Mouse (Mus musculus) olfactory bulb, adult 2 months (tissue): ENCODE data around the gene Rab3a. TPM values are rescaled to one million over a fixed set of nuclear protein-coding genes. Genes with fewer than 3 reads are reported as not detected.

Experiments
- H3K27ac ChIP-seq: fragments of 200-500 bp; 2 replicates; pipeline ENCODE4 v1.5.1; 2012; ENCODE audit warnings: low read depth, low read length; ENCODE audit not compliant: insufficient read depth
- H3K4me1 ChIP-seq: fragments of 200-500 bp; 2 replicates; pipeline ENCODE4 v1.6.1; 2012; ENCODE audit warnings: low read length; ENCODE audit not compliant: control insufficient read depth, insufficient read depth
- H3K4me3 ChIP-seq: fragments of 200-500 bp; 2 replicates; pipeline ENCODE4 v1.5.1; 2012; ENCODE audit warnings: mild to moderate bottlenecking, low read depth, low read length, moderate library complexity; ENCODE audit not compliant: insufficient read depth
- CTCF ChIP-seq: fragments of 200-500 bp; IDR thresholded peaks from 2 replicates; pipeline ENCODE4 v1.5.1; 2012; ENCODE audit warnings: low read depth, mild to moderate bottlenecking, low read length, moderate library complexity; ENCODE audit not compliant: insufficient read depth
- POLR2A ChIP-seq: fragments of 200-500 bp; IDR thresholded peaks from 2 replicates; pipeline ENCODE4 v1.6.1; 2012; ENCODE audit warnings: mild to moderate bottlenecking, low read depth, low read length, moderate library complexity; ENCODE audit not compliant: insufficient read depth
- WGBS: fragments of 180-500 bp; shearing (Covaris S2); methylation state at CpG from one replicate; pipeline ENCODE4 v1.1.7; 2018; 5-methylcytosine and 5-hydroxymethylcytosine counted together
- polyA plus RNA-seq: library from polyadenylated mRNA; stranded (reverse); fragments of >200 nt; gene quantifications from 2 replicates; pipeline ENCODE4 v1.2.4, GENCODE M21; 2012; ENCODE audit warnings: low replicate concordance; ENCODE audit not compliant: missing spikeins, insufficient read depth, insufficient read length

The Rab3a gene
- polyA plus RNA-seq, 1 experiment: 581 TPM

DNA sequence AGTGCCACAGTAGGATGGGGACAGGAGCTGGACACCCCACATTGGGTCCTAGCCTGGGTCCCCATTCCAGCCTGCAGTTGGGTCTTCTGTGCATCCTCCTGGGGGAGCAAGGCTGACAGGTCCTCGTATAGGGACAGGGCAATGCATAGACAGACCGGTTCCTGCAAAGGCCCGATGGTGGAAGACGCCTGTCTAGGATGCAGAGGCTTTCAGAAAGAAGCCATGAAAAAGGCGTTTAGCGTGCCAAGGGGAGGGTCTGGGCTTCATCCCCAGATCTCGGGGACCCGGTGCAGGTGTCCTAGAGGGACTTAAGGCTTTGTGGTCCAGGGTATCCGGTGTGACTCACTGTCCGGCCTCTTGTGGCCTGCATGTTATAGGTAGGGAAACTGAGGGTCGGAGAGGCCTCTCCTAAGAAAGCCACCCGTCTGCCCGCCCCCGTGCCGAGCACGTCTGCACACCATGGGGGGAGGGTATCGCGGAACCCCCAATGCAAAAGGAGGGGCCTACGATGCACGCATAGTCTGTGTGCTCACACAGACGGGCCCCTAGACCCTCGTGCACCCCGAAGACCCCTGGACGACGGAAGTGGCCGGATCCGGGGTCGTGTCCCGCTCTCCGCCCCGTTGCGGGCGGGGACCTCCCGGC lies 21.5 kb downstream of the Rab3a start:
- under 1% methylated on average over 34 of the region's 34 CpGs for WGBS
- Histone ChIP-seq H3K4me1 (peaks cover 51% of the 10 kb centered on the region), H3K27ac (peak overlapping the region; percentile 71), H3K4me3 (peak overlapping the region; percentile 78)
- TF ChIP-seq CTCF (no peak), POLR2A (no peak)

DNA sequence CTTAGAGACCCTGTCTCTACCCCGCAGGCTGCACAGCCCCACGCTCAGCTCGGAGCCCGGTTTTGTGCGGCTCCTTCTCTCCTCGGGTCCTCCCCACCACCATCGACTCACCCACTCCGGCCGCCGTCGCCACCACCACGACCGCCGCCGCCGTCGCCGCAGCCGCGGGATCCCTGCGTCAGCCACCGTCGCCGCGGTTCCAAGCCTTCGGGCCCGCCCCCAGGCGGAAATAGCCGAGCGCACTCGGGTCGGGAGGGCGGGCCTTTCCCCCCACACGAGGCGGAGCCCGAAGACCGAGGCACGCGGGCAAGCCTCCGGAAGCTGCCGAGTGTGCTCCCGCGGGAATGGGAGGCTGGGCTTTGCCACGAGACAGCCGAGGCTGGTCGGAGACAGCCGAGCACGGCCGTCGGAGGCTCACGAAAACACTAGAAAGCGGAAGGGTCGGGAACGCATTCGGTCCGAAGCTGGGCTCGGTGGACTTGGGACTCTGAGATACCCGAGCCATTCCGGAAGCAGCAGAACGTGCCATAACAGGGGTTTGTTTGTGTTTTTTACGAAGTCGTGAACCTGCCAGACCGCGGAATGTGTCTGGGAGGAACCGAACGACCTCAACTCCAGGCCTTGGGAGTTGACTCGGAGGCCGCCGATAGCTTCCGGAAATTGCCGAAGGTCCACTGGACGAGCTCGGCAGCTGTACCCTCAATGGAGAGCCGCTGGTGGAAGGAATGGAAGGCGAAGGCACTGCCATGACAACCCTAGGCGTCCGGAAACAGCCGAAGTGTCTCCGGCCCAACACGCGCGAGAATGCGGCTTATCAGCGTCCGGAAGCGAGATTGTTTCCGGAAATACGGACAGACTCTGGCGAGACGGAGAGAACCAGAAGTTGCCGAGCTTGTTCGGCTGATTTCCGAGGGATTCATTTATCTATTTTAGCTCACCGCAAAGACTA lies 22.3 kb downstream of the Rab3a start, which contains the start of gene Pik3r2:
TSS of gene Pik3r2 (minus strand) at position 218 of the 949 bp plus-strand sequence.
- peaks cover 52% of the 10 kb centered on the region for H3K4me1 ChIP-seq
- peak within 1 kb of the TSS; percentile 99 for H3K27ac ChIP-seq
- TF ChIP-seq POLR2A (peak; percentile 95), CTCF (no peak)
- WGBS: under 1% methylated on average over 94 of the region's 94 CpGs
- H3K4me3 ChIP-seq: peak within 1 kb of the TSS; percentile 78

DNA sequence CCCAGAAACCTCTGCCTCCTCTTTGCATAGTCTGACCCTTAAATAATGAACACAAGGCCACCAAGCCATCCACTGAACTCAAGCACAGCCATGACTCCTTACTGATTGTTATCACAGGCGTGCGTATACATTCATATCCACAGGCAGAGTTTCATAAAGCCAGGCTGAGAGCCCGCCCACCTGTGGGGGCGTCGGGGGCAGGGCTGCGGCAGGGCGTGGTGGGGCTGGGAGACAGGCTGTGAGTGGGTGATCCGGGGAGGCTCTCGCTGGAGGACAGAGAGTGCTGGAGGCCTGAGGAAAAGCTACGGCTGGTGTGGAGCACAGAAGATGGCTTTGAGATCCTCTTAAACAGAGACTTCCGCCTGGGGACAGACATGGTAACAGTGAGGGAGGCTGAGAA lies 25.6 kb downstream of the Rab3a start:
- no peak overlapping the region for H3K4me3 ChIP-seq
- TF ChIP-seq POLR2A: no peak
- no peak for TF ChIP-seq CTCF
- H3K4me1 ChIP-seq: peaks cover 21% of the 10 kb centered on the region
- H3K27ac ChIP-seq: no peak overlapping the region
- 65% methylated on average over 11 of the region's 11 CpGs for WGBS

DNA sequence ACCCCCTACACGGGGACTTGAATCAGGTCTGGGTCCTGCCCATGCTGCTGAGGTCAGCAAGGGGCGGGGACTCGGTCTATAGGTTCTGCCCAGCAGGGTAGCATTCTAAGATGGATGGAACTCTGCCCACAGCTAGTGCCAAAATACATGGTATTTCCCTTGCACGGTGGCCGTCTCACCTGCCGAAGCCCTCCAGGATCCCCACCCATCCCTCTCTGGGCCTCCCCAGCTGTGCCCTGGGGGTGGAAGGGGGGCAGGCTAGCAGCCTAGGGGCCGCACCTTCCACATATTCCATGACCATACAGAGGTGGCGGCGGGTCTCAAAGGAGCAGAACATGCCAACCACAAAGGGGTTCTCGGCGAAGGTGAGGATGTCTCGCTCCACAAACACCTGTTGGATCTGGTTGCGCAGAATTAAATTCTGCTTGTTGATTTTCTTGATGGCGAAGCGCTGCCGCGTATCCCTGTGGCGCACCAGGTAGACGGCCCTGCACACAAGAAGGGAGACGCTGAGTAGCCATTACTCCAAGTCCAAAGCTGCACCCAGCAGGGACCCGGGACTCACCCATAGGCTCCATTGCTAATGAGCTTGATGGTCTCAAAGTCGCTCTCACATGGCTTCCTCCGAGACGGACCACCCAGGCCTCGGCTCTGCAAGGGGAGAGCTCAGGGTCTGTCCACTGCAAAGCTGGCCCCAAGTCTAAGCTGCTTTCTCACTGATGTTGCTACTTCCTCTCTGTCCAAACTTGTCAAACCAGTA lies 32.0 kb downstream of the Rab3a start:
- no peak overlapping the region for H3K27ac ChIP-seq
- TF ChIP-seq CTCF (no peak), POLR2A (no peak)
- H3K4me3 ChIP-seq: no peak overlapping the region
- peaks cover 20% of the 10 kb centered on the region for H3K4me1 ChIP-seq
- WGBS: 88% methylated on average over 25 of the region's 25 CpGs

DNA sequence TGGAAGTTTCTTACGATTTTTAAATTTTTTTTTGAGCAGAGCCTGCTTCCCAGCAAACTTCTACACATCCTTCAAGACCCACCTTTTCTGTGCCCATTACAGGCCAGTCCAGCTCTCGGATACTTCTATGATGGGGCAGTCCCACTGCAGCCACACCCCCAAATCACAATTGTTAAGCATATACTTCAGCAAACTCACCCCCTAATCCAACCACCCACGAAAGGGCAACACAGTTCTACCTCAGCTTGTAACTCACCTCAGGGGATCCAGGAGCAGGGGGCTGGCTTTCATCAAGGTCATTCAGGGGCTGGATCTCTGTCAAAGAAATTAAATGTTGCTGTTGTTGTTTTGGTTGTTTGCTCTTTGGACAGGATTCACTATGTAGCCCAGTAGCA lies 32.6 kb downstream of the Rab3a start:
- H3K4me1 ChIP-seq: peaks cover 23% of the 10 kb centered on the region
- no peak for TF ChIP-seq CTCF
- no peak for TF ChIP-seq POLR2A
- WGBS: 90% methylated on average over 3 of the region's 3 CpGs
- H3K4me3 ChIP-seq: no peak overlapping the region
- H3K27ac ChIP-seq: no peak overlapping the region

DNA sequence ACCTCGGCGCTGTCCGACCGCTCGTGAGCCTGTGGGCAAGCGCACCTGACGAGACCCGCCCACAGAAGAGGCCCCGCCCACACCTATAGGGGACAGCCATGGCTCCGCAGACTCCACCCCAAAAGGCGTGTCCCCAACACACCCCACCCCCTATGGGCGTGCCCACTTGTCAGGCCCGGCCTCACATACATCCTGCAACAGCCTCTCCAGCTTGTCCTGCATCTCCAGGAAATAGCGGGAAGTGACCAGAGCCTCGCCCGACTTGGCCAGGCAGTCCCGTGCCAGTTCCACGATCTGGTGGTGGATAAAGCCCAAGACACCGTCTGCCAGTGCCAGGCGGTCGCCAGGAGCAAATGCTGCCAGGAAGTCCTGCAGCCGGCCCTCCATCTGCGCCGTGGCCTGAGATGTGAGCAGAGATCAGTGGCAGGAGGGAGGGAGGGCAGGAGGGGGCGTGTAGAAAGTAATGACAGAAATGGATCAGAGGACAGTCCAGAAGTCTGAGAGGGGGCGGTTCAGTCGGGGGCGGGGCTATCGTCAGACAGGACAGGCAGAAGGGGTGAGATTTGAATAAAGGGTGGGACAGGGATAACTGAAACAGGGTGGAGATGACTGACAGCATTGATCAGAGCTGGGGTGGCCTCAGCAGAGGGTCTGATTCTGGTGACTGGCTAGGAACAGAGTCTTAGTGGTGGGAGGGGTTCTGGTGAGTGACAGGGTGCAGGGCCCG lies 33.6 kb downstream of the Rab3a start:
- 46% methylated on average over 30 of the region's 30 CpGs for WGBS
- TF ChIP-seq CTCF (no peak), POLR2A (no peak)

DNA sequence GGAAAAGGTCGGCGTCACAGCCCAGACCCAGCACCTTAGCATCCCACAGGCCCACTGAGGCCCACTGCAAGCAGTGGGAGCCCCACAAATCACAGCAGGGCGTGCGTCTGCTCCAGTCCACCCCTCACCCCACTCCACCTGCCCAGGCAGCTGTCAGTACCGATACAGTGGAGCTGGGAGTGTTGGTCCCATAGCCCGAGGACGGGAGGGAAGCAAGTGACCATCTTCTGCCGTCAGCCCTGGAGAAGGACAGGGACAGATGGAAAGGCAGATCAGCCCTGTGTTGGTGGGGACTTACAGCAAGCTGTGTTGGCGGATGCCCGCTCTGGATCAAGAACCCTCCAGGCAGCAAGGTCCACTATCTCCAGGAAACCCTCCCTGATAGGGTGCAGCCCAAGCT lies 34.6 kb downstream of the Rab3a start:
- TF ChIP-seq CTCF (no peak), POLR2A (no peak)
- Histone ChIP-seq H3K4me1 (peaks cover 33% of the 10 kb centered on the region), H3K4me3 (no peak overlapping the region), H3K27ac (no peak overlapping the region)
- 88% methylated on average over 10 of the region's 10 CpGs for WGBS

More for the DNA sequence above, 33.6 kb downstream of the Rab3a start:
- Histone ChIP-seq H3K4me1 (peaks cover 29% of the 10 kb centered on the region), H3K4me3 (no peak overlapping the region), H3K27ac (no peak overlapping the region)

DNA sequence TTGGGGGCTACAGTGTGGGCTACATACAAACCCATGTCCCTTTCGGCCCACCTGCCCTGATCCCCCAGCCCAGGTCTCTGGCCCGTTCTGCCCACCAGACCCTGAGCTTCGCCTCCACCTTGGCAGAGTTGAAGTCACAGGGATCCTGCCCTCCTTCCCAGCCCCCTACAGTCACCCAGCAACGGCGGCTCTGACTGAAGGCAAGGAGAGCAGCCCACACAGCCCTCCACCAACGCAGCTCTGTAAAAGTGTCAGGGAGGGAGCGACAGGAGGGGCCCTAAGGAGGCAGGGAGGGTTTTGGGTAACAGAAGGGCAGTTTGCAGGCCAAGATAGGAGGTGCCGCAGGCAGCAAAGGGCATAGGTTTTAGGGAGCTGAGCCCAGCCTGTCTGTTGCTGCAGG lies 36.4 kb downstream of the Rab3a start:
- peak overlapping the region; percentile 61 for H3K4me3 ChIP-seq
- H3K27ac ChIP-seq: peak overlapping the region; percentile 77
- peaks cover 36% of the 10 kb centered on the region for H3K4me1 ChIP-seq
- 31% methylated on average over 8 of the region's 8 CpGs for WGBS
- TF ChIP-seq CTCF: no peak
- TF ChIP-seq POLR2A: no peak
